Mouse (Mus musculus): ENCODE data around the gene Ckap5.

DNA sequence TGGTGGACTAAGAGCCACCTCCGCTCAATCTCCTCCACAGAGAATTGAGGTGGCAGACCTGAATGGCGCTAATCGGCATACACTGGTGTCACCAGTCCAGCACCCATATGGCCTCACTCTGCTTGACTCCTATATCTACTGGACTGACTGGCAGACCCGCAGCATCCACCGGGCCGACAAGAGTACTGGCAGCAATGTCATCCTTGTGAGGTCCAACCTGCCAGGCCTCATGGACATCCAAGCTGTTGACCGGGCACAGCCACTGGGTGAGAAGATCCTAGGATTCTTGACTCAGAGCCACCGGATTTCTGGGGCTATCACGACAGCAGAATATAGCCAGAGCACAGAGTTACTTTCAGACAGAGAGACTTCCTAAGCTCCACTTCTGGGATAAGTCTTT lies 32.6 kb upstream of the Ckap5 start:
- TF ChIP-seq CTCF (conservative IDR thresholded peaks at IDR 0.05; ENCODE audit: low read length) (no peak), NANOG (IDR thresholded peaks at IDR 0.05; ENCODE audit: borderline replicate concordance, low read length) (no peak)

All from E14TG2a.4 (cell line).